Mouse (Mus musculus) kidney, postnatal 0 days (tissue): ENCODE measurements at regions not wholly inside any gene's neighbourhood (a gene's known extent, or its start where the extent isn't known, plus 50 kb on each side); places are given as distances from the start of the nearest gene placed in this dataset.

ENCODE experiments used
- ATAC-seq: fragments of 200-750 bp; cut with Nextera tagmentation; replicated peaks from 2 replicates; pipeline ENCODE4 v1.8.0; 2017; ENCODE audit warnings: low read depth, moderate number of reproducible peaks, moderate TSS enrichment, moderate library complexity; ENCODE audit not compliant: low FRiP score
- DNase-seq: peaks from one replicate; pipeline ENCODE4 v3.0.0-alpha.2; 2016; ENCODE audit warnings: low spot score
- H3K27ac ChIP-seq: fragments of 300-500 bp; sonication (generic); 2 replicates; pipeline ENCODE4 v1.5.1; 2014; ENCODE audit warnings: mild to moderate bottlenecking
- H3K27me3 ChIP-seq: fragments of 300-500 bp; sonication (generic); 2 replicates; pipeline ENCODE4 v1.6.1; 2014; ENCODE audit warnings: low read length, mixed read lengths; ENCODE audit not compliant: insufficient read depth
- H3K36me3 ChIP-seq: fragments of 300-500 bp; sonication (generic); 2 replicates; pipeline ENCODE4 v1.6.1; 2014; ENCODE audit warnings: low read length, mixed read lengths; ENCODE audit not compliant: insufficient read depth
- H3K4me1 ChIP-seq: fragments of 300-500 bp; sonication (generic); replicated peaks from 2 replicates; pipeline ENCODE4 v1.6.1; 2014; ENCODE audit warnings: antibody characterized with exemption, low read length, mixed read lengths; ENCODE audit not compliant: insufficient read depth
- H3K4me2 ChIP-seq: fragments of 300-500 bp; sonication (generic); 2 replicates; pipeline ENCODE4 v1.6.1; 2014; ENCODE audit warnings: mild to moderate bottlenecking, low read length, moderate library complexity, mixed read lengths
- H3K4me3 ChIP-seq: fragments of 300-500 bp; sonication (generic); replicated peaks from 2 replicates; pipeline ENCODE4 v1.5.1; 2014; ENCODE audit warnings: low read depth, low read length
- H3K9ac ChIP-seq: fragments of 300-500 bp; sonication (generic); 2 replicates; pipeline ENCODE4 v1.6.1; 2014; ENCODE audit warnings: low read depth, low read length
- H3K9me3 ChIP-seq: fragments of 300-500 bp; sonication (generic); replicated peaks from 2 replicates; pipeline ENCODE4 v1.6.1; 2016; ENCODE audit warnings: low read length, inconsistent platforms, mixed read lengths
- CTCF ChIP-seq: IDR thresholded peaks from 2 replicates; pipeline ENCODE4 v1.5.1; 2016; ENCODE audit warnings: antibody characterized with exemption, low read depth, mild to moderate bottlenecking, moderate library complexity
- WGBS: fragments of 180-500 bp; shearing (Covaris S2); extraction: QIAGEN DNeasy Blood & Tissue Kit; methylation state at CpG from one replicate; pipeline ENCODE4 v1.1.7; 2014; 5-methylcytosine and 5-hydroxymethylcytosine counted together

- Histone ChIP-seq H3K9ac (no peak overlapping the region), H3K36me3 (no peaks in the 10 kb centered on the region), H3K27ac (no peak overlapping the region), H3K4me1 (no peaks in the 10 kb centered on the region), H3K4me3 (no peak overlapping the region), H3K9me3 (no peaks in the 10 kb centered on the region), H3K4me2 (no peak overlapping the region), H3K27me3 (no peaks in the 10 kb centered on the region)
- 88% methylated on average over 1 of the region's 1 CpGs for WGBS
- no peak for TF ChIP-seq CTCF
- DNase-seq = no peak
- no peak for ATAC-seq
These were observed 1228.2 kb upstream of the Cntnap5a start for GRCm38 (mm10) chr1:114456406-114456805.

- H3K9me3 ChIP-seq = no peaks in the 10 kb centered on the region
- H3K9ac ChIP-seq = no peak overlapping the region
- H3K4me3 ChIP-seq = no peak overlapping the region
- no peak for TF ChIP-seq CTCF
- no peaks in the 10 kb centered on the region for H3K36me3 ChIP-seq
- 80% methylated on average over 1 of the region's 1 CpGs for WGBS
- no peaks in the 10 kb centered on the region for H3K27me3 ChIP-seq
- no peaks in the 10 kb centered on the region for H3K4me1 ChIP-seq
- no peak overlapping the region for H3K27ac ChIP-seq
- DNase-seq = no peak
- no peak for ATAC-seq
- no peak overlapping the region for H3K4me2 ChIP-seq
These were observed 1188.1 kb upstream of the Cntnap5a start for GRCm38 (mm10) chr1:114496455-114496854.

- Histone ChIP-seq H3K9ac (no peak overlapping the region), H3K4me2 (no peak overlapping the region), H3K36me3 (no peaks in the 10 kb centered on the region), H3K27ac (no peak overlapping the region), H3K9me3 (no peaks in the 10 kb centered on the region), H3K4me3 (no peak overlapping the region), H3K4me1 (no peaks in the 10 kb centered on the region), H3K27me3 (no peaks in the 10 kb centered on the region)
- TF ChIP-seq CTCF = no peak
- ATAC-seq (no peak), DNase-seq (peak; percentile 1)
- 84% methylated on average over 1 of the region's 1 CpGs for WGBS
These were observed 1168.8 kb upstream of the Cntnap5a start for GRCm38 (mm10) chr1:114515709-114516108.

GRCm38 (mm10) chr1:114519860-114520259 is 1164.7 kb upstream of the Cntnap5a start:
- H3K27me3 ChIP-seq = no peaks in the 10 kb centered on the region
- DNase-seq = no peak
- H3K27ac ChIP-seq = no peak overlapping the region
- no peak for TF ChIP-seq CTCF
- ATAC-seq = no peak
- H3K4me1 ChIP-seq = no peaks in the 10 kb centered on the region
- H3K9ac ChIP-seq = no peak overlapping the region
- no peaks in the 10 kb centered on the region for H3K9me3 ChIP-seq
- H3K36me3 ChIP-seq = no peaks in the 10 kb centered on the region
- no peak overlapping the region for H3K4me2 ChIP-seq
- H3K4me3 ChIP-seq = no peak overlapping the region

DNA sequence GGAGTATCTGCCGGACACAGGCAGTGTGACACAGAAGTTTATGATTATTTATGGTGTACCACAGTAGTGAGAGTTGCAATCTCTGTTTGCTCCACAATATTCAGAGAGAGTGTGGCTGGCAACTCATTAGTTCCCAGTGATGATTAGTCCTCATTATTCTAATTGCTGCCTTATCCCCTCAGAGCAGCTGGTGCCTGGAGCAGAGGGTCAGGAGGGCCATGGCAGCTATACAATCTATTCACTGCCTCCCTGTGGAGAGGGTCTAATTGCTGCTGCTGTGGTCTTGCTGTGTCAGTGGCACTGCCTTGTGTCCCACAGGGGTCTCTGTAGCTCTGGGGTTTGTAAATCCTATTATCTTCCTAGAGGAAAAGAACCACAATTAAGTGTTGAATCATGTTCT is 1156.0 kb upstream of the Cntnap5a start:
- no peak overlapping the region for H3K27ac ChIP-seq
- ATAC-seq = no peak
- no peak overlapping the region for H3K4me3 ChIP-seq
- no peaks in the 10 kb centered on the region for H3K27me3 ChIP-seq
- TF ChIP-seq CTCF = no peak
- WGBS = 60% methylated on average over 1 of the region's 1 CpGs
- no peak overlapping the region for H3K9ac ChIP-seq
- no peak for DNase-seq
- no peaks in the 10 kb centered on the region for H3K9me3 ChIP-seq
- no peak overlapping the region for H3K4me2 ChIP-seq
- no peaks in the 10 kb centered on the region for H3K36me3 ChIP-seq
- no peaks in the 10 kb centered on the region for H3K4me1 ChIP-seq

GRCm38 (mm10) chr1:114533881-114534280 is 1150.7 kb upstream of the Cntnap5a start:
- WGBS = 91% methylated on average over 1 of the region's 1 CpGs
- ATAC-seq (no peak), DNase-seq (no peak)
- Histone ChIP-seq H3K4me3 (no peak overlapping the region), H3K9ac (no peak overlapping the region), H3K27ac (no peak overlapping the region), H3K4me1 (no peaks in the 10 kb centered on the region), H3K27me3 (no peaks in the 10 kb centered on the region), H3K9me3 (no peaks in the 10 kb centered on the region), H3K4me2 (no peak overlapping the region), H3K36me3 (no peaks in the 10 kb centered on the region)
- TF ChIP-seq CTCF = no peak

- Histone ChIP-seq H3K4me2 (no peak overlapping the region), H3K27me3 (no peaks in the 10 kb centered on the region), H3K36me3 (no peaks in the 10 kb centered on the region), H3K9ac (no peak overlapping the region), H3K4me1 (no peaks in the 10 kb centered on the region), H3K9me3 (no peaks in the 10 kb centered on the region), H3K4me3 (no peak overlapping the region), H3K27ac (no peak overlapping the region)
- WGBS = 70% methylated on average over 1 of the region's 1 CpGs
- no peak for TF ChIP-seq CTCF
- DNase-seq (no peak), ATAC-seq (no peak)
These were observed 1137.6 kb upstream of the Cntnap5a start for GRCm38 (mm10) chr1:114546997-114547396.
